Mouse (Mus musculus) embryo, embryonic 11.5 days (tissue): ENCODE measurements around the gene P2rx6.
A peak's percentile ranks its signal among the peaks of the same experiment; 100 is the strongest.
"Not testable (repeated sequence)": the region's sequence is repeated elsewhere in the genome, so short reads cannot be mapped to it uniquely, and the experiment has no call there.

Source experiments
- DNase-seq: peaks from one replicate; pipeline ENCODE4 v3.0.0-alpha.2; 2012; ENCODE audit warnings: low read depth, low spot score

The P2rx6 gene

GRCm38 (mm10) chr16:17561128-17561750, 446 bp upstream of the P2rx6 start, which contains the start of gene Lrrc74b:
Lrrc74b (minus strand) TSS chr16:17561247.
- DNase-seq = peak; percentile 64

- no peak for DNase-seq
Observed at GRCm38 (mm10) chr16:17563580-17563979, 1.9 kb downstream of the P2rx6 start.

- DNase-seq = no peak
Observed at GRCm38 (mm10) chr16:17564221-17564620, 2.5 kb downstream of the P2rx6 start.

GRCm38 (mm10) chr16:17564771-17565170, 3.1 kb downstream of the P2rx6 start:
- no peak for DNase-seq

- DNase-seq = no peak
Observed at GRCm38 (mm10) chr16:17566186-17566585, 4.5 kb downstream of the P2rx6 start.

GRCm38 (mm10) chr16:17575870-17576824, 14.5 kb downstream of the P2rx6 start:
- DNase-seq = no peak

- DNase-seq = no peak
Observed at GRCm38 (mm10) chr16:17576825-17577215, 15.1 kb downstream of the P2rx6 start.

- no peak for DNase-seq
Observed at GRCm38 (mm10) chr16:17583064-17583463, 21.4 kb downstream of the P2rx6 start, which contains the start of gene Slc7a4. Slc7a4 (minus strand) TSS chr16:17583214.

GRCm38 (mm10) chr16:17584555-17584954, 22.9 kb downstream of the P2rx6 start:
- DNase-seq = no peak

- DNase-seq = no peak
Observed at GRCm38 (mm10) chr16:17590731-17591130, 29.0 kb downstream of the P2rx6 start.

- no peak for DNase-seq
Observed at GRCm38 (mm10) chr16:17600944-17601562, 39.4 kb downstream of the P2rx6 start.

GRCm38 (mm10) chr16:17604941-17605340, 43.3 kb downstream of the P2rx6 start:
- DNase-seq = no peak

GRCm38 (mm10) chr16:17605684-17606083, 44.0 kb downstream of the P2rx6 start:
- DNase-seq = no peak

- no peak for DNase-seq
Observed at GRCm38 (mm10) chr16:17611383-17611782, 49.7 kb downstream of the P2rx6 start.

GRCm38 (mm10) chr16:17614740-17615139, 53.1 kb downstream of the P2rx6 start:
- DNase-seq = not testable (repeated sequence)

- no peak for DNase-seq
Observed at GRCm38 (mm10) chr16:17616212-17616611, 54.5 kb downstream of the P2rx6 start.

GRCm38 (mm10) chr16:17617922-17618565, 56.4 kb downstream of the P2rx6 start:
- peak; percentile 40 for DNase-seq

GRCm38 (mm10) chr16:17619198-17620105, 57.8 kb downstream of the P2rx6 start, which contains the start of gene Smpd4:
Smpd4 (plus strand) TSS chr16:17619354.
- DNase-seq = peak; percentile 88

- DNase-seq = no peak
Observed at GRCm38 (mm10) chr16:17621936-17622335, 60.3 kb downstream of the P2rx6 start.

- DNase-seq = no peak
Observed at GRCm38 (mm10) chr16:17625488-17626268, 64.0 kb downstream of the P2rx6 start.
